Mouse (Mus musculus) testis, adult 2 months (tissue): ENCODE measurements at regions not wholly inside any gene's neighbourhood (a gene's known extent, or its start where the extent isn't known, plus 50 kb on each side); places are given as distances from the start of the nearest gene placed in this dataset.

Source experiments
- CTCF ChIP-seq: fragments of 200-500 bp; IDR thresholded peaks from 2 replicates; pipeline ENCODE4 v1.5.1; 2012; ENCODE audit warnings: low read depth, mild to moderate bottlenecking, inconsistent platforms, low read length, moderate library complexity; ENCODE audit not compliant: control insufficient read depth, insufficient read depth, insufficient replicate concordance
- POLR2A ChIP-seq: fragments of 200-500 bp; IDR thresholded peaks from 2 replicates; pipeline ENCODE4 v1.6.1; 2012; ENCODE audit warnings: low read depth, mild to moderate bottlenecking, inconsistent platforms, low read length, moderate library complexity; ENCODE audit not compliant: control insufficient read depth

GRCm38 (mm10) chr11:112204561-112204960, 577.5 kb upstream of the Sox9 start:
- TF ChIP-seq POLR2A = no peak
- no peak for TF ChIP-seq CTCF
